Mouse (Mus musculus) kidney, embryonic 15.5 days (tissue): Measurements from ENCODE around the gene Slc2a12. TPM values are rescaled to one million over a fixed set of nuclear protein-coding genes. Genes with fewer than 3 reads are reported as not detected.

Experiments
- ATAC-seq: fragments of 200-750 bp; cut with Nextera tagmentation; replicated peaks from 2 replicates; pipeline ENCODE4 v1.8.0; 2017; ENCODE audit warnings: moderate TSS enrichment; ENCODE audit not compliant: low FRiP score
- H3K27ac ChIP-seq: fragments of 300-500 bp; sonication (generic); 2 replicates; pipeline ENCODE4 v1.5.1; 2015; ENCODE audit warnings: mild to moderate bottlenecking, inconsistent platforms
- H3K27me3 ChIP-seq: fragments of 300-500 bp; sonication (generic); 2 replicates; pipeline ENCODE4 v1.6.1; 2015; ENCODE audit warnings: inconsistent platforms
- H3K36me3 ChIP-seq: fragments of 300-500 bp; sonication (generic); 2 replicates; pipeline ENCODE4 v1.6.1; 2015; ENCODE audit warnings: inconsistent platforms
- H3K4me1 ChIP-seq: fragments of 300-500 bp; sonication (generic); 2 replicates; pipeline ENCODE4 v1.6.1; 2015; ENCODE audit warnings: inconsistent platforms
- H3K4me2 ChIP-seq: fragments of 300-500 bp; sonication (generic); 2 replicates; pipeline ENCODE4 v1.6.1; 2015; ENCODE audit warnings: moderate library complexity, mild to moderate bottlenecking, inconsistent platforms
- H3K4me3 ChIP-seq: fragments of 300-500 bp; sonication (generic); replicated peaks from 2 replicates; pipeline ENCODE4 v1.5.1; 2015; ENCODE audit warnings: mild to moderate bottlenecking, inconsistent platforms
- H3K9ac ChIP-seq: fragments of 300-500 bp; sonication (generic); 2 replicates; pipeline ENCODE4 v1.6.1; 2015; ENCODE audit warnings: mild to moderate bottlenecking, inconsistent platforms
- H3K9me3 ChIP-seq: fragments of 300-500 bp; sonication (generic); replicated peaks from 2 replicates; pipeline ENCODE4 v1.6.1; 2016; ENCODE audit warnings: inconsistent platforms
- WGBS: fragments of 180-500 bp; shearing (Covaris S2); methylation state at CpG from one replicate; pipeline ENCODE4 v1.1.7; 2015; ENCODE audit warnings: mixed read lengths; 5-methylcytosine and 5-hydroxymethylcytosine counted together
- polyA plus RNA-seq: library from polyadenylated mRNA; unstranded; fragments of >200 nt; fragmentation: Nextera tagmentation; extraction: Ambion mirVana; gene quantifications from 2 replicates; pipeline ENCODE4 v1.2.1, GENCODE M21; 2015

Slc2a12 gene
- polyA plus RNA-seq = 1.9 and 2.9 TPM in 2 replicates

DNA sequence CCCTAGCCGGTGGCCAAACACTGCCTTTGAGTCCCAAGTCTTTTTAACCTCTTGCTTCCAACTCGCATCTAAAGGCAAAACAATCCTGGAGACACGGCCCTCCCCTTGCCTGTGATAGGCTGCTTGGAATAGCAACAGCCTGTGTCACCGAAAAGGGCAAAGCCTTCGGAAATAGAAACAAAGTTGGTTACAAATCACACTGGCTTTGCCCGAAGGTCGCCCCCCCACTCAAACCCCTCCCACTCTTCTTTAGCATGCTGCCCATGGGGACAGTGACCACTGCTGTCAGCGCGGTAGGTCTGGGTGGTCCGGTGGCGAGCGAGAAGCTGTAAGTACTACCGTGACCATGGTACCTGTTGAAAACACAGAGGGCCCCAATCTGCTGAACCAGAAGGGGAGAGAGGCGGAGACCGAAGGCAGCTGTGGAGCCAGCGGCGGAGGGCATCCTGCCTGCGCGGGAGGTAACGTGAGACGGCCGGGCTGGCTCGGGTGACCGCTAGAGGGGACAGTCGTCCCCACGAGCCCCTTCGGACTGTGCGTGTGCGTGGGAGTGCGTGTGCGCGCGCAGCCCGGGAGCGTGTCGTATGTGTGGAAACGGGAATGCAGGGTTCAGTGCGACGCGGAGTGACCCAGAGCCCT is at the start of gene Slc2a12:
Gene Slc2a12 (plus strand): TSS at position 159 of the 639 bp plus-strand sequence.
- Histone ChIP-seq H3K27me3 (no peaks in the 10 kb centered on the region), H3K4me3 (peak within 1 kb of the TSS; percentile 52), H3K9ac (peak within 1 kb of the TSS; percentile 27; the same call in 1 of the 2 replicates), H3K4me1 (peaks cover 7% of the 10 kb centered on the region), H3K4me2 (peak within 1 kb of the TSS; percentile 76), H3K27ac (peak within 1 kb of the TSS; percentile 82), H3K36me3 (no peaks in the 10 kb centered on the region), H3K9me3 (peaks cover 7% of the 10 kb centered on the region; the same call in 1 of the 2 replicates)
- ATAC-seq = peak; percentile 86
- 4% methylated on average over 40 of the region's 40 CpGs for WGBS

DNA sequence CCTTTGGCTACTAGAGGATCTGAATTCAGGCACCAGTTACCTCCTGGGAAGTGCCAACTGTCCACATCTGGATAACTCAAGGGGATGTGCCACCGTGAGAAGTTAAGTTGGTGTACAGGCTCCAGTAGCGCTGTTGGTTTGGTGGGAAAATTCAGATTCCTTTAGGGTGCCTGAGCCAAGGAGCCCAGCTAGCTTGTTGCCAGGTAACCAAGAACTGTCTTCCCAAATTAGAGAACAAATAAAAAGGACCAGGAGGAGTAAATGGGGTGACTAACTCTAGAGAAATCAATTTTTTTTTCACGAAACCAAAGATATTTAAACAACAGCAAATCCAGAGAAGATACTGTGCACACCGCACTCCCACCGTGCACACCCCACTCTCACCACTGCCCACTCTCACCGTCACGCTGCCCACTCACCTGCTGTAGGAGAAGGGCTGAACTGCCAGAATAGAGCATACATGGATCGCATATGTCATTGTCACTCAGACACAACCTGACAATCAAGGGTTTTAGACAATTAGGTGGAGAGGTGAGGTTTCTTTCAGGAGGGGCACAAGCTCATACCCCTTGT is 45.8 kb upstream of the Slc2a12 start:
- Histone ChIP-seq H3K9ac (no peak overlapping the region), H3K27me3 (no peaks in the 10 kb centered on the region), H3K4me1 (0 out of 2 replicates have a peak, but pooled peaks cover 2% of the 10 kb centered on the region), H3K4me3 (no peak overlapping the region), H3K9me3 (no peaks in the 10 kb centered on the region), H3K4me2 (no peak overlapping the region), H3K36me3 (no peaks in the 10 kb centered on the region), H3K27ac (no peak overlapping the region)
- ATAC-seq = no peak
- 93% methylated on average over 8 of the region's 8 CpGs for WGBS

DNA sequence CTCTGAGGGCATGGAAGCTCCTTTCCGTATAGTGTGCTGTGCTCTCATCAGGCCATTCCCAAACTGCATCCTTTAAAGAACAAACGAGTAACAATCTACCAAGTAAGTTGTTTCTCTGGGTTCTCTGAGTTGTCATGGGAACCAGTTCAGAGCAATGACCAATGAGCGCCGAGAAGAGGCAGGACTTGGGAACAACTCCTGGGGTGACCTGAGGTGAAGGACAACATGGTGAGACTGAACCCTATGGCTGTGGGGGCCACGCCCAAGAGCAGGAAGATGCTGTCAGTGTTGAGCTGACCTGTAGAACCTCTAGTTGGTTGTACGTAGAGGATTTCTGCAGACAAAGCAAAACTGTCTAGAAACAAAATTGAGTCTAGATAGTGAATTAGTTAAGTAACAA is 43.8 kb upstream of the Slc2a12 start:
- ATAC-seq = no peak
- 89% methylated on average over 6 of the region's 6 CpGs for WGBS
- Histone ChIP-seq H3K4me2 (no peak overlapping the region), H3K9ac (no peak overlapping the region), H3K9me3 (no peaks in the 10 kb centered on the region), H3K4me1 (no peaks in the 10 kb centered on the region), H3K36me3 (no peaks in the 10 kb centered on the region), H3K27ac (no peak overlapping the region), H3K27me3 (no peaks in the 10 kb centered on the region), H3K4me3 (no peak overlapping the region)

DNA sequence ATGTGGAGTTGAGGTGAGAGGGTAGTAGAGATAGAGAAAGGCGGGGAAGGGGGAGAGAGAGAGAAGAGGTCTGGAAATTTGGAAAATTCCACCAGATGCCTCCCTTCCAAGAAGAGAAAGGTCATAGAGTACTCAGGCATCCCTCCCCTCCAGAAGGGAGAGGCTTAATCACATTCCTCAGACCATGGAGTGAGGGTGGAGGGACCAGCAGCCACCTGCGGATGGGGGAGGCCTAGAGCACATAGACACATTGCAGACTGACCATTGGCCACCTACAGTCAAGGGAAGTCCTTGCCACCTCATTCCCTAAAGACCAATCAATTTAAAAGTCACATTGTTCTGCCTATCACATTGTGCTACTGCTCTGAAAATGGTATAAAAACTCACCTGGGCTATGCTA is 40.0 kb upstream of the Slc2a12 start:
- Histone ChIP-seq H3K27ac (no peak overlapping the region), H3K4me3 (no peak overlapping the region), H3K9ac (no peak overlapping the region), H3K36me3 (no peaks in the 10 kb centered on the region), H3K4me1 (peaks cover 6% of the 10 kb centered on the region), H3K4me2 (no peak overlapping the region), H3K27me3 (no peaks in the 10 kb centered on the region), H3K9me3 (no peaks in the 10 kb centered on the region)
- ATAC-seq = no peak
- 79% methylated on average over 2 of the region's 2 CpGs for WGBS

DNA sequence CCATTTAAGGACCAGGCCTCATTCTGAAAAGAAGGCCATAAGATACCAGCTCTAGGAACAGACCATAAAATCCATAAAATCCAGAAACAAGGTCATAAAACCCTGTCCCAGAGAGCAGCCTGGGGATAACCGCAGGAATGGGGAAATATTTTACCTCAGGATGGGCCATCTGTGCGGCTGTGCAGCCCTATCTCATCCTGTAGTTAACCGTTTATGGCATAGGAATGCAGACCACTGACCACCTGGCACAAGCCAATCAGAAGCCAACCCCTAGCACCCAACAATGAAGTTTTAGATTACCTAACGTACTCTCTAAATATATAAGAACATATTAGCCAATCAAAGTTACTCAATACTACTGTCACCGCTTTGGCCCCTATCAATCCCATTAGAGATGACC is 36.5 kb upstream of the Slc2a12 start:
- ATAC-seq = no peak
- H3K4me3 ChIP-seq = no peak overlapping the region
- H3K9me3 ChIP-seq = no peaks in the 10 kb centered on the region
- peaks cover 6% of the 10 kb centered on the region for H3K4me1 ChIP-seq
- H3K36me3 ChIP-seq = no peaks in the 10 kb centered on the region
- no peak overlapping the region for H3K27ac ChIP-seq
- H3K27me3 ChIP-seq = no peaks in the 10 kb centered on the region
- no peak overlapping the region for H3K9ac ChIP-seq
- H3K4me2 ChIP-seq = no peak overlapping the region
- 74% methylated on average over 5 of the region's 5 CpGs for WGBS

DNA sequence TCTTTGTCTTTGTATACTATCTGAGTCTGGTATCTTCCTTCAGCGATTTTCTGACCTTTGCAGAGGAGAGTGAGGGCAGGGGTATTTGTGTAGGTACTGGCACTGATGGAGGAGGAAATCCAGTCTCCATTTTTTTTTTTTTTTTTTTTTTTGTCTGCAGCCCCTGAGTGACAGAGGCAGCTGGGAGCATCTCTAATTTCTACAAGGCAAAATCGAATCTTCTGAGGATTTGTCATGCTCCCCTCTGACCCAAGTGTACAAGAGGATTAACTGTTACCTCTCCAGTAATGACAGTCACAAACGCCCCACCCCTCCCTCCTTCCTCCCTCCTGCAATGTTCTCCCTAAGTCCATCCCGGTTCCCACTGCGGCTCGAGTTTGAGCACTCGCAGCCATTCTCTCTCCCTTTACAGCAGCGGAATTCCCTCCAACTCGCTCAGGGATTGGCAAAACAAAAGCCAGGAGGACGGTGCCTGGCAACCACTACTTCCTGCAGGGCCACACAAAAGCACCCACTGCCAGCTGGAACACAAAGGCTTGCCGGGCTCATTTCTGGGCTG is 35.9 kb upstream of the Slc2a12 start:
- ATAC-seq = no peak
- Histone ChIP-seq H3K9ac (no peak overlapping the region), H3K4me1 (peaks cover 6% of the 10 kb centered on the region), H3K36me3 (no peaks in the 10 kb centered on the region), H3K27me3 (no peaks in the 10 kb centered on the region), H3K4me2 (peak overlapping the region; percentile 44), H3K9me3 (no peaks in the 10 kb centered on the region), H3K4me3 (0 out of 2 replicates have a peak overlapping the region, but pooled peaks have one; percentile 2), H3K27ac (no peak overlapping the region)
- 10% methylated on average over 11 of the region's 11 CpGs for WGBS

DNA sequence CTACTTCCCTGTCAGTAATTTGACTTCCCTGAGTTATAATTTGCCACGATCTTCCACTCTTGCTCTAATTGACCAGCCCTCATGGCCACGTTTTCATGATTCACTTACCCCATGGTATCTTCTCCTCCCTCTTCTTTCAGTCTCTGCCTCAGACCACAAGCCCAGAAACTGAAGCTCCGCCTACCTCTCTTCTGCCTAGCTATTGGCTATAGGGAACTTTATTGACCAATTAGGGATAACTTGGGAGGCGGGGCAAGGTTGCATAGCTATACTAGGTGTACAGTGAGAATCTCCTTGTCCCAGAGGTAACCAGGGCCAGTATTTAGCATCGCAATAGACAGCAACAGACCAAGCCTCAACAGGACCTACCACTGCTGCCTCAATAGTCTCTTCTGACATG is 31.5 kb upstream of the Slc2a12 start:
- WGBS = 85% methylated on average over 5 of the region's 5 CpGs
- H3K36me3 ChIP-seq = no peaks in the 10 kb centered on the region
- no peaks in the 10 kb centered on the region for H3K27me3 ChIP-seq
- H3K9me3 ChIP-seq = no peaks in the 10 kb centered on the region
- H3K4me2 ChIP-seq = no peak overlapping the region
- H3K4me1 ChIP-seq = peaks cover 8% of the 10 kb centered on the region
- H3K4me3 ChIP-seq = no peak overlapping the region
- H3K27ac ChIP-seq = no peak overlapping the region
- ATAC-seq = no peak
- H3K9ac ChIP-seq = no peak overlapping the region

DNA sequence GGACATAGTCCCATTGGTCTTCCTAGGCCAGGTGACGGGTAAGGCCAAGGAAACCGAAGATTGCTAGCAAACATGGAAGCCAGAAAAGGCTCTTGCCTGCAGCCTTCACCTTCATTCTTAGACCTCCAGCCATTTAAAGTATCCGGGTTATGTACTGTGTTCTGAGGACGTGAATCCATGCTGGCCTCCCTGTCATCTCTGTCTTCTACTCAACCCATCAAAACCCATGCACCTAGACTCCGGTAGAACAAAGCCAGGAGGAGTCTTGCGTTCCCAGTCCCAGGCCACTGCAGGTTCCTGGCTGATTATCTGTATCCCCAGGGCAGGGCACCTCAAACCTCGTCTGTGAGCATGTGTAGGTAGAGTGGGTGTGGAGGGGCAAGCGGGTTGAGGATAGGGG is 30.3 kb upstream of the Slc2a12 start:
- 93% methylated on average over 8 of the region's 8 CpGs for WGBS
- Histone ChIP-seq H3K27me3 (no peaks in the 10 kb centered on the region), H3K36me3 (no peaks in the 10 kb centered on the region), H3K27ac (0 out of 2 replicates have a peak overlapping the region, but pooled peaks have one; percentile 63), H3K4me2 (no peak overlapping the region), H3K4me1 (0 out of 2 replicates have a peak, but pooled peaks cover 2% of the 10 kb centered on the region), H3K9ac (no peak overlapping the region), H3K9me3 (peaks cover 3% of the 10 kb centered on the region; the same call in 1 of the 2 replicates), H3K4me3 (no peak overlapping the region)
- ATAC-seq = no peak

DNA sequence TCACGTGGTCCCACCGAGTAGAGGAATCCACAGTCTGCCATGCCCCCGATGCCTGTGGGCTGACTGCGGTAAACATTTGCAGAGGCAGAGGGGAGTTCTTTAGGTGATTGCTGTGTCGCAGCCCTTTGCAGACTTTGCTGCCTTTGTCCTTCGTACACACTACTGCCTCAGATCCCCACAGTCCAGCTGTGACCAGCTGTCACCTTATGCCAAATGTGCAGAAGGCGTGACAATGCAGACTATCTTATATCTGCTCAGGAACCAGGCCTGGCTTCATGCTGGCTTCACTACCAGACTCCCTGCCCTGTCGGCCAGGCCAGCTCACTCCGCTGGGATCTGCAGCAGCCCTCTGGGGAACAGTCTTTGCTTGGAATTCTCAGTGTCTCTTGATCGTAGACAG is 29.5 kb upstream of the Slc2a12 start:
- 0 out of 2 replicates have a peak, but pooled peaks cover 2% of the 10 kb centered on the region for H3K4me1 ChIP-seq
- no peaks in the 10 kb centered on the region for H3K36me3 ChIP-seq
- no peaks in the 10 kb centered on the region for H3K27me3 ChIP-seq
- H3K9ac ChIP-seq = no peak overlapping the region
- no peak overlapping the region for H3K4me3 ChIP-seq
- WGBS = 32% methylated on average over 10 of the region's 10 CpGs
- peak overlapping the region; percentile 63; the same call in 1 of the 2 replicates for H3K27ac ChIP-seq
- ATAC-seq = peak; percentile 86
- H3K4me2 ChIP-seq = no peak overlapping the region
- peaks cover 4% of the 10 kb centered on the region; the same call in 1 of the 2 replicates for H3K9me3 ChIP-seq

DNA sequence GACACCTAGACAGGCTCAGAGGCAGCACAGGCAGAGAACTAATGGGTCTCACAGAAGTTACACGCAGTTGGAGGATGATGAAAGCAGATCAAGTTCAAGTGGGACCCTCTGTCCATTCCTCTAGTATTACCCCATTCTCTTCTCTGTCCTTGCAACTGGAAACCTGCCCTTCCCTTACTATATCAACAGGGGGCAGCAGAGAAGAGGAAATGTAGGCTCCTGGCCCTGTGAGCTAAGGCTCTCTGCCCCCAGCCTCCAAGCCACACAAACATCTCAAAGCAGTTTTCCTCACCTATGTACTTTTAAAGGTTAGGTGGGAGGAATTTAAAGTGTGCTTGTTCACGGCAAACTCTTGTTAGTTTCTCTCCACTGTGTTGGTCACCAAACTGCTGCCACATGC is 26.0 kb upstream of the Slc2a12 start:
- no peak overlapping the region for H3K9ac ChIP-seq
- no peak overlapping the region for H3K4me3 ChIP-seq
- no peak for ATAC-seq
- H3K27me3 ChIP-seq = no peaks in the 10 kb centered on the region
- no peak overlapping the region for H3K27ac ChIP-seq
- H3K4me2 ChIP-seq = no peak overlapping the region
- no peaks in the 10 kb centered on the region for H3K36me3 ChIP-seq
- H3K9me3 ChIP-seq = peaks cover 4% of the 10 kb centered on the region; the same call in 1 of the 2 replicates
- H3K4me1 ChIP-seq = 0 out of 2 replicates have a peak, but pooled peaks cover 2% of the 10 kb centered on the region
- 68% methylated on average over 2 of the region's 2 CpGs for WGBS

DNA sequence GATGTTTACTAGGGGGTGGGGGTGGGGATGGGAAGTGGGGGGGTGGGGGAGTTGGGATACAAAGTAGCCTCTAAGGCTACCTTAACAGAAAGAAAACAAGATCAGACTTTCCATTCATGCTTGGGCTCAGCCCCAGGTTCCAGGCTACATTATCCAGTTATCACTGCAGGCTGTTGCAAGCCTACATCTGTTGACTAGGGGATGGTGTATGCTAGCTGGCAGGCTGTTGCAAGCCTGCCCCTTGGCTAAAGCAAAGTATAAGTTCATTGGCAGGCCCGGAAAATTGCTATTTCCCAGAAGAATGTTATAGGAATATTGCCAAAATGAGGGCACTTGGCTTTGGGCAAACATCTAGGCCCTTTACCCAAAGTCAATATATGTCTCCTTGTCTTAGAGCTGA is 16.0 kb upstream of the Slc2a12 start:
- H3K4me1 ChIP-seq = no peaks in the 10 kb centered on the region
- H3K36me3 ChIP-seq = no peaks in the 10 kb centered on the region
- H3K4me3 ChIP-seq = no peak overlapping the region
- 87% methylated on average over 1 of the region's 1 CpGs for WGBS
- H3K9ac ChIP-seq = no peak overlapping the region
- H3K4me2 ChIP-seq = no peak overlapping the region
- H3K9me3 ChIP-seq = no peaks in the 10 kb centered on the region
- no peak for ATAC-seq
- no peak overlapping the region for H3K27ac ChIP-seq
- H3K27me3 ChIP-seq = no peaks in the 10 kb centered on the region

DNA sequence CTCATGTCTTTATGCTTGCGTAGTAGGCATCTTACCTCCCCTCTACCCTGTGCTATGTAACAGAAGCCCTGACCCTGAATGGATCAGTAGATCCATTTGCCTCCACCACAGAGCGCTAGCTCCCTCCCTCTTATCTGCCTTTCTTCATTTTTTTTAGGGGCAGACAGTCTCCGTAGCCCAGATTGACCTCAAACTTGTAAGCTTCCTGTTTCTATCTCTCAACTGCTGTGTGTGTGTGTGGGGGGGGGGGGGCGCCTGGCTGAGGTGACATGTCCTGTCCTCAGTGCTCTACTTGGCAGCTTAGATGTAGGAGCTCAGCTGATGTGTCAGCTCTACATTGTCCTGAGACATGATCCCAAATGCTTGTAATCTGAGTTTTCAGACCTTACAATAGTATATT is 13.7 kb upstream of the Slc2a12 start:
- whole genome bisulfite sequencing = 50% methylated on average over 4 of the region's 4 CpGs
- Histone ChIP-seq H3K27me3 (no peaks in the 10 kb centered on the region), H3K9ac (no peak overlapping the region), H3K27ac (no peak overlapping the region), H3K4me1 (no peaks in the 10 kb centered on the region), H3K4me2 (no peak overlapping the region), H3K36me3 (no peaks in the 10 kb centered on the region), H3K4me3 (no peak overlapping the region), H3K9me3 (no peaks in the 10 kb centered on the region)
- ATAC-seq = no peak
